Mouse (Mus musculus) MEL (cell line): Measurements from ENCODE around the gene Dapk1. TPM values are rescaled to one million over a fixed set of nuclear protein-coding genes. Genes with fewer than 3 reads are reported as not detected.

Experiments used
- DNase-seq: peaks from one replicate; pipeline ENCODE4 v3.0.0; 2011; ENCODE audit warnings: low read depth, low spot score
- H3K27ac ChIP-seq: 2 replicates; pipeline ENCODE4 v1.5.1; 2012; ENCODE audit warnings: low read depth, mild to moderate bottlenecking, control low read depth, low read length, moderate library complexity; ENCODE audit not compliant: control insufficient read depth
- H3K27me3 ChIP-seq, 2 experiments: fragments of 150-350 bp in 1 of 2; sonication (generic) in 1 of 2; 2 replicates each; pipeline ENCODE4 v1.6.1; 2012; ENCODE audit warnings: low read length in 2 of 2, mild to moderate bottlenecking in 2 of 2, improper control_type of control experiment in 1 of 2, moderate library complexity in 1 of 2; ENCODE audit not compliant: insufficient read depth in 2 of 2, control insufficient read depth in 1 of 2
- H3K36me3 ChIP-seq, 2 experiments: 2 replicates each; pipeline ENCODE4 v1.6.1; 2012 to 2014; ENCODE audit warnings: low read length in 2 of 2, improper control_type of control experiment in 1 of 2, inconsistent platforms in 1 of 2, mild to moderate bottlenecking in 1 of 2; ENCODE audit not compliant: insufficient read depth in 2 of 2, control insufficient read depth in 1 of 2
- H3K4me1 ChIP-seq, 2 experiments: fragments of 150-350 bp in 1 of 2; sonication (generic) in 1 of 2; 2 replicates each; pipeline ENCODE4 v1.6.1; 2012; ENCODE audit warnings: low read length in 2 of 2, improper control_type of control experiment in 1 of 2, mild to moderate bottlenecking in 1 of 2; ENCODE audit not compliant: insufficient read depth in 2 of 2, control insufficient read depth in 1 of 2
- H3K4me3 ChIP-seq, 2 experiments: fragments of 150-350 bp in 1 of 2; sonication (generic) in 1 of 2; 2 replicates each; pipeline ENCODE4 v1.5.1; 2012; ENCODE audit warnings: low read depth in 2 of 2, low read length in 2 of 2, mild to moderate bottlenecking in 2 of 2, moderate library complexity in 2 of 2, control low read depth in 1 of 2, improper control_type of control experiment in 1 of 2; ENCODE audit not compliant: control insufficient read depth in 1 of 2, insufficient read depth in 1 of 2
- H3K79me2 ChIP-seq: 2 replicates; pipeline ENCODE4 v1.6.1; 2012; ENCODE audit warnings: mild to moderate bottlenecking, low read length, moderate library complexity; ENCODE audit not compliant: control insufficient read depth, poor library complexity, insufficient read depth
- H3K9ac ChIP-seq: 2 replicates; pipeline ENCODE4 v1.6.1; 2012; ENCODE audit warnings: low read depth, mild to moderate bottlenecking, control low read depth, low read length, moderate library complexity; ENCODE audit not compliant: control insufficient read depth, poor library complexity, severe bottlenecking
- H3K9me3 ChIP-seq: fragments of 150-350 bp; sonication (generic); replicated peaks from 2 replicates; pipeline ENCODE4 v1.6.1; 2012; ENCODE audit warnings: mild to moderate bottlenecking, low read length, improper control_type of control experiment, moderate library complexity; ENCODE audit not compliant: insufficient read depth
- CHD1 ChIP-seq: IDR thresholded peaks from 2 replicates; pipeline ENCODE4 v1.6.1; 2012; ENCODE audit warnings: low read depth, mild to moderate bottlenecking, inconsistent platforms, low read length, improper control_type of control experiment
- ELF1 ChIP-seq: IDR thresholded peaks from 2 replicates; pipeline ENCODE4 v1.6.1; 2014; ENCODE audit warnings: low read depth, mild to moderate bottlenecking, inconsistent platforms, low read length, improper control_type of control experiment, moderate library complexity
- EP300 ChIP-seq, 2 experiments: IDR thresholded peaks; 2 replicates each; pipeline ENCODE4 v1.6.1; 2011; ENCODE audit warnings: improper control_type of control experiment in 2 of 2, low read length in 2 of 2, low read depth in 1 of 2, mild to moderate bottlenecking in 1 of 2
- ETS1 ChIP-seq: IDR thresholded peaks from 2 replicates; pipeline ENCODE4 v1.6.1; 2012; ENCODE audit warnings: low read depth, mild to moderate bottlenecking, inconsistent platforms, low read length, improper control_type of control experiment, moderate library complexity
- HCFC1 ChIP-seq: IDR thresholded peaks from 2 replicates; pipeline ENCODE4 v1.6.1; 2012; ENCODE audit warnings: low read depth, mild to moderate bottlenecking, inconsistent platforms, low read length, improper control_type of control experiment, moderate library complexity
- KAT2A ChIP-seq: conservative IDR thresholded peaks from 2 replicates; pipeline ENCODE4 v1.6.1; 2012; ENCODE audit warnings: low read depth, low read length, improper control_type of control experiment, inconsistent platforms
- MAX ChIP-seq: IDR thresholded peaks from 2 replicates; pipeline ENCODE4 v1.6.1; 2011; ENCODE audit warnings: low read length, improper control_type of control experiment
- MEF2A ChIP-seq: IDR thresholded peaks from 2 replicates; pipeline ENCODE4 v1.6.1; 2014; ENCODE audit warnings: low read depth, mild to moderate bottlenecking, inconsistent platforms, low read length, improper control_type of control experiment; ENCODE audit not compliant: poor library complexity, insufficient replicate concordance, severe bottlenecking; ENCODE audit errors: extremely low read depth
- MYB ChIP-seq: IDR thresholded peaks from 2 replicates; pipeline ENCODE4 v1.6.1; 2011; ENCODE audit warnings: mild to moderate bottlenecking, low read depth, low read length, improper control_type of control experiment
- MYC ChIP-seq: IDR thresholded peaks from 2 replicates; pipeline ENCODE4 v1.6.1; 2011; ENCODE audit warnings: low read depth, mild to moderate bottlenecking, low read length, improper control_type of control experiment, moderate library complexity
- NELFE ChIP-seq: IDR thresholded peaks from 2 replicates; pipeline ENCODE4 v1.6.1; 2011; ENCODE audit warnings: low read depth, low read length, improper control_type of control experiment
- RAD21 ChIP-seq: IDR thresholded peaks from 2 replicates; pipeline ENCODE4 v1.6.1; 2011; ENCODE audit warnings: mild to moderate bottlenecking, low read depth, low read length, improper control_type of control experiment
- RCOR1 ChIP-seq: IDR thresholded peaks from 2 replicates; pipeline ENCODE4 v1.6.1; 2012; ENCODE audit warnings: low read depth, mild to moderate bottlenecking, inconsistent platforms, low read length, improper control_type of control experiment
- TBP ChIP-seq: IDR thresholded peaks from 2 replicates; pipeline ENCODE4 v1.8.0; 2011; ENCODE audit warnings: low read depth, low read length, improper control_type of control experiment
- TCF12 ChIP-seq: IDR thresholded peaks from 2 replicates; pipeline ENCODE4 v1.6.1; 2014; ENCODE audit warnings: low read depth, mild to moderate bottlenecking, inconsistent platforms, low read length, improper control_type of control experiment, moderate library complexity
- USF1 ChIP-seq: IDR thresholded peaks from 2 replicates; pipeline ENCODE4 v1.6.1; 2014; ENCODE audit warnings: low read depth, mild to moderate bottlenecking, inconsistent platforms, low read length, improper control_type of control experiment, moderate library complexity
- USF2 ChIP-seq, 2 experiments: IDR thresholded peaks; 2 replicates each; pipeline ENCODE4 v1.6.1; 2011 to 2012; ENCODE audit warnings: improper control_type of control experiment in 2 of 2, low read length in 2 of 2, borderline replicate concordance in 1 of 2, inconsistent platforms in 1 of 2, low read depth in 1 of 2, mild to moderate bottlenecking in 1 of 2; ENCODE audit not compliant: insufficient read depth in 1 of 2
- ZKSCAN1 ChIP-seq: IDR thresholded peaks from 2 replicates; pipeline ENCODE4 v1.6.1; 2012; ENCODE audit warnings: low read depth, mild to moderate bottlenecking, inconsistent platforms, low read length, improper control_type of control experiment, moderate library complexity
- ZMIZ1 ChIP-seq: IDR thresholded peaks from 2 replicates; pipeline ENCODE4 v1.6.1; 2012; ENCODE audit warnings: low read depth, mild to moderate bottlenecking, inconsistent platforms, low read length, improper control_type of control experiment, moderate library complexity
- ZNF384 ChIP-seq: IDR thresholded peaks from 2 replicates; pipeline ENCODE4 v1.6.1; 2012; ENCODE audit warnings: low read depth, mild to moderate bottlenecking, inconsistent platforms, low read length, improper control_type of control experiment
- polyA plus RNA-seq, 2 experiments: library from polyadenylated mRNA; stranded (reverse) in 1 of 2; unstranded in 1 of 2; fragments of >175 nt in 1 of 2; fragments of >200 nt in 1 of 2; gene quantifications; 2 replicates each; pipeline versions ENCODE4 v1.2.1 to v1.2.4; 2012; ENCODE audit warnings: low replicate concordance in 2 of 2, low read depth in 1 of 2; ENCODE audit not compliant: insufficient read length in 2 of 2, insufficient read depth in 1 of 2, missing spikeins in 1 of 2
- total RNA-seq: library from RNA; depleted of rRNA; stranded (reverse); fragments of 300-350 nt; gene quantifications from 2 replicates; pipeline ENCODE4 v1.2.3, GENCODE M21; 2012

Gene Dapk1
- total and polyA plus RNA-seq, 3 experiments, result 5.1 to 8.2 TPM; not detected in 1

- TF ChIP-seq USF1, result 0 out of 2 replicates have a peak, but pooled peaks have one; percentile 30
- peak; percentile 84; the same call in 1 of the 2 replicates for TF ChIP-seq MYC
- TF ChIP-seq RAD21, result no peak
- peak; percentile 80; the same call in 1 of the 2 replicates for TF ChIP-seq MAX
- no peak for TF ChIP-seq CHD1
- TF ChIP-seq KAT2A, result no peak
- TF ChIP-seq RCOR1, result peak; percentile 60; the same call in 1 of the 2 replicates
- no peak for TF ChIP-seq USF2 (IDR thresholded peaks at IDR 0.05; ENCODE audit: borderline replicate concordance in 1 of 2, insufficient read depth in 1 of 2, low read depth in 1 of 2, low read length in 2 of 2)
- peak; percentile 98 for TF ChIP-seq ETS1
- no peak for TF ChIP-seq NELFE
- TF ChIP-seq, all 39 proteins: peak for 13
These were observed 68.9 kb downstream of the Dapk1 start (continued) for GRCm38 (mm10) chr13:60670605-60671004.

- Histone ChIP-seq H3K27ac (peak overlapping the region; percentile 78), H3K4me1 (peaks cover 24 to 43% of the 10 kb centered on the region in 2 experiments), H3K27me3 (no peaks in the 10 kb centered on the region), H3K36me3 (peaks cover 0 to 28% of the 10 kb centered on the region in 2 experiments; a peak in 2 of 4 replicates), H3K79me2 (no peaks in the 10 kb centered on the region), H3K9me3 (no peaks in the 10 kb centered on the region), H3K9ac (peak overlapping the region; percentile 61; the same call in 1 of the 2 replicates), H3K4me3 (no peak overlapping the region)
- no peak for DNase-seq
- TF ChIP-seq TCF12 (no peak), ELF1 (no peak), USF2 (IDR thresholded peaks at IDR 0.05; ENCODE audit: borderline replicate concordance in 1 of 2, insufficient read depth in 1 of 2, low read depth in 1 of 2, low read length in 2 of 2) (no peak), MYB (no peak), ZMIZ1 (no peak), USF1 (no peak), NELFE (no peak; the same call in 1 of the 2 replicates), MAX (no peak), MEF2A (no peak), ZNF384 (no peak), TBP (no peak), EP300 (IDR thresholded peaks at IDR 0.05; ENCODE audit: low read depth in 1 of 2, low read length in 2 of 2) (no peak), RCOR1 (no peak), ETS1 (no peak), ZKSCAN1 (no peak), HCFC1 (no peak)
These were observed 69.5 kb downstream of the Dapk1 start for GRCm38 (mm10) chr13:60671235-60671634.
